Mouse (Mus musculus): ENCODE data around the gene Snx30. TPM values are rescaled to one million over a fixed set of nuclear protein-coding genes. Genes with fewer than 3 reads are reported as not detected.

Snx30 gene
- polyA plus RNA-seq, 1 experiment from 2014 or later: 3.4 TPM

DNA sequence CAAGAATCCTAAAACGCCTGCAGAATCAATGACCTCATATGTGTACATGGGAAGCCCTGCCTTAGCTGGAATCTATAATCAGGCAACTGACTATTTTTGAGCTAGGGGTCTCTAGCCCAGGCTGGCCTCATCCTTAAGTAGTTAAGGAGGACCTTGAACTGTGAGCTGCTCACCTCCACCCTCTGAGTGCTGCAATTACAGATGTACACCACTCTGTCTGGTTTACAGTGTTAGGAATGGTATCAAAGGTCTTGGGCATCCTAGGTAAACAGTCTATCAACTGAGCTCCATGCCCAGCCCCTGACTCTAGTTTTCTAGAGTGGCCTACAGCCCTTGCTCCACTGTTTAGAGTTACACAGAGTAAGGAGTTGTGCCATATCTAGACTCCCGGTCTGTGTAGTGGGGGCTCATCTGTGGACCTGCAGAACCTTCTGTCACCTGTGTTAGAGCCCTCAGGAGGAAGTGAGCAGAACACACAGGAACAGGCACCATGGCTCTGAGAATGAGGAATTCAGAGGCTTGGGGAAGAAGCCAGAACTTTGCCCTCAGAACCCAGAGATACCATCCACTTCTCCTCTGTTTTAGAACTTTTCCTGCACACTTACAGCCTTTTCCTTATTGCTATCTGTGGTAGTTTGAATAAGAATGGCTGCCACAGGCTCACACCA lies 9.7 kb upstream of the Snx30 start:
- Histone ChIP-seq H3K27me3 (0 out of 2 replicates have a peak, but pooled peaks cover 3% of the 10 kb centered on the region), H3K4me2 (no peak overlapping the region), H3K9me3 (replicated peaks) (no peaks in the 10 kb centered on the region), H3K36me3 (no peaks in the 10 kb centered on the region), H3K9ac (no peak overlapping the region), H3K4me1 (replicated peaks) (no peaks in the 10 kb centered on the region), H3K4me3 (replicated peaks) (no peak overlapping the region), H3K27ac (no peak overlapping the region)
- ATAC-seq (ENCODE audit: low read depth) (no peak), DNase-seq (no peak)
- WGBS (ENCODE audit: insufficient replicate concordance): 55% methylated on average over 2 of the region's 2 CpGs

DNA sequence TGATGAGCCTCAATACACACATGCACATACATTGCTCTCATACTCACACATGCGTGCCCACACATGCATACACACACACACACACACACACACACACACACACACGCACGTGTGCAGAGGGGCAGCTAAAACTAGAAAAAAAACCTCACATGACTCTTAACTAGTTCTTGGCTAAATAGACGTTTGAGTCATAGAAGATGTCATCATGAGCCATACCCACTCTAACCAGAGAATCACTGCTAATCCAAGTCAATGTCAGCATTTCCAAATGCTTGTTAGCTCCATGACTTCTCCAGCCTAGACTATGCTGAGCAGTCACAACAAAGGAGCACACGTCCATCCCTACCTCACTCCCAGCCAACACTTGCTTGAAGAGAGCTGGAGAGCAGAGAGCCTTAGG lies 5.5 kb upstream of the Snx30 start:
- no peak overlapping the region for H3K9ac ChIP-seq
- no peaks in the 10 kb centered on the region for H3K9me3 ChIP-seq (replicated peaks)
- H3K27me3 ChIP-seq: no peaks in the 10 kb centered on the region
- DNase-seq (no peak), ATAC-seq (ENCODE audit: low read depth) (no peak)
- H3K36me3 ChIP-seq: no peaks in the 10 kb centered on the region
- no peak overlapping the region for H3K4me2 ChIP-seq
- H3K4me1 ChIP-seq (replicated peaks): peaks cover 34% of the 10 kb centered on the region
- H3K27ac ChIP-seq: no peak overlapping the region
- 62% methylated on average over 5 of the region's 5 CpGs for WGBS (ENCODE audit: insufficient replicate concordance)
- H3K4me3 ChIP-seq (replicated peaks): no peak overlapping the region

DNA sequence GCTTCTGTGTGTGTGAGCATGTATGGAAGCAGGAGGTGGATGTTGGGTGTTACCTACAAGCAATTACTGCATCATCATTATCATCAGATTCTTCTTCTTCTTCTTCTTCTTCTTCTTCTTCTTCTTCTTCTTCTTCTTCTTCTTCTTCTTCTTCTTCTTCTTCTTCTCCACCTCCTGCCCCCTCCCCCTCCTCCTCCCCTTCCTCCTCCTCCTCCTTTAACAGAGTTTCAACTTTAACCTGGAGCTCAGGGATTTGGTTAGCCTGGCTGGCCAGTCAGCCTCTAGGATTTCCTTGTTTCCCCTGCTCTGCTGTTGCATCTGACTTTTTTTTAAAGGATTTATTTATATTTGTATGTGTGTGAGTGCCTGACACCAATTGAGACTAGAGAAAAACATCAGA lies 4.2 kb upstream of the Snx30 start, which contains the start of gene Inip:
Inip (minus strand) TSS at position 101 of the 400 bp plus-strand sequence.
- Histone ChIP-seq H3K4me2 (no peak within 1 kb of the TSS), H3K9me3 (replicated peaks) (no peaks in the 10 kb centered on the region), H3K27me3 (no peaks in the 10 kb centered on the region), H3K4me3 (replicated peaks) (no peak within 1 kb of the TSS), H3K27ac (peak within 1 kb of the TSS; percentile 62), H3K36me3 (no peaks in the 10 kb centered on the region), H3K9ac (no peak within 1 kb of the TSS), H3K4me1 (replicated peaks) (peaks cover 41% of the 10 kb centered on the region)
- ATAC-seq (ENCODE audit: low read depth) (no peak), DNase-seq (no peak)

DNA sequence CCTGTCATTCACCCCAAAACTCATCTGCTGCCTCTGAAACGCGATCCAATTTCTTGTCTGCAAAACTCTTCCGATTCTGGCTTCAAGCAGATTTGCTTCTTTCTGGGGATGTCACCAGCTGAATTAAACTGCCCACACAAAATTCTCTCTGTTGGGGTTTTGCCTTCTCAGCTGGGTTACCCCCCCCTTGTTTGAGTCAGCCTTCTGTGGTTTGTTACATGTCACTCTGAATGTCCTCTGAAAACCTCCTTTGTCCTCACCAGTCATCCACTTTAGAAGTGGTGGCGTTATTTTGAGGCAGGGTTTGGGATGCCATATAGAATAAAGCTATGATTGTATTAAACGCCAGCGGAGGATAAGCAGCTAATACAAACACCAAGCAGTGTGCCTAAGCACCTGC lies 3.5 kb upstream of the Snx30 start:
- Histone ChIP-seq H3K9me3 (replicated peaks) (no peaks in the 10 kb centered on the region), H3K9ac (no peak overlapping the region), H3K27me3 (no peaks in the 10 kb centered on the region), H3K36me3 (no peaks in the 10 kb centered on the region), H3K4me2 (no peak overlapping the region), H3K4me1 (replicated peaks) (peaks cover 47% of the 10 kb centered on the region), H3K4me3 (replicated peaks) (no peak overlapping the region), H3K27ac (peak overlapping the region; percentile 62; the same call in 1 of the 2 replicates)
- DNase-seq (no peak), ATAC-seq (ENCODE audit: low read depth) (no peak)
- 82% methylated on average over 6 of the region's 6 CpGs for WGBS (ENCODE audit: insufficient replicate concordance)

DNA sequence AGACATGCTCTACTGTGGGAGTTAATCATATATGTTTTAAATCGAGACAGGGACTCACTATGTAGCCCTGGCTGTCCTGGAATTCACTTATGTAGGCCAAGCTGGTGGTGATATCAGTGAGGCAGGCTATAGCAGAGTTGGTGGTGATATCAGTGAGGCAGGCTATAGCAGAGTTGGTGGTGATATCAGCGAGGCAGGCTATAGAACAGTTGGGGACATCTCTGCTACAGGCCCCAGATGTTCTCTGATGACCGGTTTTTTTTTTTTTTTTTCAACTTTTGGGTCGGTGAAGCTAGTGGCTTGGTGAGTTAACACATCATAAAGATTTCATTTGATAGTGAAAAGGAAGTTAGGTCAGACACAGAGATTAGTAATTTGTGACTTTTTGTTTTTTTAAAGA lies 2.8 kb upstream of the Snx30 start:
- Histone ChIP-seq H3K9me3 (replicated peaks) (no peaks in the 10 kb centered on the region), H3K27me3 (no peaks in the 10 kb centered on the region), H3K9ac (no peak overlapping the region), H3K4me3 (replicated peaks) (no peak overlapping the region), H3K4me1 (replicated peaks) (peaks cover 53% of the 10 kb centered on the region), H3K36me3 (no peaks in the 10 kb centered on the region), H3K27ac (peak overlapping the region; percentile 74), H3K4me2 (no peak overlapping the region)
- WGBS (ENCODE audit: insufficient replicate concordance): 14% methylated on average over 4 of the region's 4 CpGs
- ATAC-seq (ENCODE audit: low read depth): peak; percentile 85
- DNase-seq: peak; percentile 54

DNA sequence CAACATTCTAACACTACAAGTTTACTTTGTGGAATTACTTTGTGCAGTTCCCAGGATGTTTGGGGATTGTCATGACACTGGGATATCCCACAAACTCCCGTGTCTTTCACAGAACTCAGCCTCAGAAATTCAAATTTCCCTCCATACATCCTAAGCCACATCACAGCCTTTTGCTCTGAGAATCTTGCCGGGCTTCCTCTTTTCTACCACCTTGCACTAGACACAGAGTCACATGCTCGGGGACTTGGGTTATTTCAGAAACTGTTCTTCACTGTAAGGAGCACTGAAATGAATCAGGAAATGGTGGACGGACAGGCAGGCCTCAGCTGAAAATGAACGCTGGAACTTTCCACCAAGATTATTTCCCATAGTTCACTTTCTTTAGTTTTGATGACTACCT lies 2.3 kb upstream of the Snx30 start:
- peak overlapping the region; percentile 74 for H3K27ac ChIP-seq
- H3K9me3 ChIP-seq (replicated peaks): no peaks in the 10 kb centered on the region
- WGBS (ENCODE audit: insufficient replicate concordance): 28% methylated on average over 5 of the region's 5 CpGs
- no peaks in the 10 kb centered on the region for H3K27me3 ChIP-seq
- no peak overlapping the region for H3K4me2 ChIP-seq
- no peaks in the 10 kb centered on the region for H3K36me3 ChIP-seq
- peaks cover 56% of the 10 kb centered on the region for H3K4me1 ChIP-seq (replicated peaks)
- no peak for ATAC-seq (ENCODE audit: low read depth)
- H3K4me3 ChIP-seq (replicated peaks): no peak overlapping the region
- 0 out of 2 replicates have a peak overlapping the region, but pooled peaks have one; percentile 24 for H3K9ac ChIP-seq
- DNase-seq: no peak

DNA sequence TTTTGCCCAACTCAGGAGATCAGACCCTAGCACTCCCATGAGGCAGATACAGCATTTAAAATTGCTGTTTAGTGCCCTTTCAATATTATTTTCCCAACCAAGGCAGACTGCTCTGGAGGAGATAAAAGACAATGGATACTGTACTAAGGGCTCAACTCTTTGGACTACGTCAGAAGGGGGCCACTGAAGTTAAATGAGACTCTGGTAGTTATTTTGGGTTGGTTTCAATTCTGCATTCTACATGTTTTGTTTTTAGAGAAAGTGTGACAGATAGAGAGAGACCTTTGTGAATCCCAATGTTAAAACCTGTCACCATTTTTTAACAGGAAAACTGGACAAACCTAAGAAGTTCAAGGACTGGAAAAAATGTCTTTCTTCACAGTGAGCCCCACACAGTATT lies 886 bp upstream of the Snx30 start:
- Histone ChIP-seq H3K27me3 (no peaks in the 10 kb centered on the region), H3K36me3 (no peaks in the 10 kb centered on the region), H3K27ac (peak overlapping the region; percentile 73), H3K4me2 (peak overlapping the region; percentile 99), H3K4me3 (replicated peaks) (peak overlapping the region; percentile 80; the same call in 1 of the 2 replicates), H3K9me3 (replicated peaks) (no peaks in the 10 kb centered on the region), H3K9ac (peak overlapping the region; percentile 85), H3K4me1 (replicated peaks) (peaks cover 65% of the 10 kb centered on the region)
- WGBS (ENCODE audit: insufficient replicate concordance): 41% methylated on average over 1 of the region's 1 CpGs
- no peak for DNase-seq
- no peak for ATAC-seq (ENCODE audit: low read depth)

DNA sequence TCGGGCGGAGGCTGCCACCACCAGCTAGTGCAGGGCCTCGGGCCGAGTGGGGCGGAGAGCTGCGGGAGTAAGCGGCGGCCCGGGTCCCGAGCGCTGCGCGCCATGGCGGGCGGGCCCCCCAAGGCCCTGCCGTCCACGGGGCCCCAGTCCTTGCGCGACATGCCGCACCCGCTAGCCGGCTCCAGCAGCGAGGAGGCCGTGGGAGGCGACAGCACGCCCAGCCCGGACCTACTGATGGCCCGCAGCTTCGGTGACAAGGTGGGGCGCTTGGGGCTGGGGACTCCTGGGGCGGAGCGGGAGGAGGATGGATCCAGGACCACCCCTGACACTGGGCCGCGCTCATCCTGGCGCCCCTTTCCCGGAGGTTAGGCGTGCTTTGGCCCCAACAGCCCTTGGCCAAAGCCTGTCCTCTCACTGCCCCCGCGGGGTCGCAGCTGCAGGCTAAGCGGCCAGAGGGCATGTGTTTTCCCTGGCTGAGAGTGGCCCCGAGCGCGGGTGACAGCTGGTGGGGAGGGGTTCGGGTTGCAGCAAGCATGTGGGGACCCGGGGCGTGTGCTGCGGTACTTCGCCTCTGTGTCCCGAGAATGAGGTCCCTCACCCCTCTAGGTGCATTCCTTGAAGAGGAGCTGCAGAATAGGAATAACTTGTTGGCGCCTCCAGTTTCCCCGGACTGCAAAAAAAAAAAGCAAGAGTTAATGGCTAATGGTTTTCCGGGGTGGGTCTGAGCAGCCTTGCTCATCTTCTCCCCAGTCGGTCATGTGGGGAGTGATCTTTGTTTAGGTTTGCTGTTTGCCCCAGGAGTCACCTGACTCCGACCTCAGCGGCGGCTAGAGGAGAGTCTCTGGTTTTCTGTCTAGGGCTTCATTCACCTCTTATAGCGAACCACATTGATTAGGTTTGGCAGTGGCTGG lies 583 bp downstream of the Snx30 start:
- DNase-seq (no peak), ATAC-seq (ENCODE audit: low read depth) (peak; percentile 48)
- H3K27me3 ChIP-seq: no peaks in the 10 kb centered on the region
- peak overlapping the region; percentile 66 for H3K27ac ChIP-seq
- peak overlapping the region; percentile 85 for H3K9ac ChIP-seq
- peaks cover 65% of the 10 kb centered on the region for H3K4me1 ChIP-seq (replicated peaks)
- H3K4me2 ChIP-seq: peak overlapping the region; percentile 99
- no peaks in the 10 kb centered on the region for H3K9me3 ChIP-seq (replicated peaks)
- H3K36me3 ChIP-seq: no peaks in the 10 kb centered on the region
- WGBS (ENCODE audit: insufficient replicate concordance): 1% methylated on average over 49 of the region's 58 CpGs
- peak overlapping the region; percentile 80 for H3K4me3 ChIP-seq (replicated peaks)

DNA sequence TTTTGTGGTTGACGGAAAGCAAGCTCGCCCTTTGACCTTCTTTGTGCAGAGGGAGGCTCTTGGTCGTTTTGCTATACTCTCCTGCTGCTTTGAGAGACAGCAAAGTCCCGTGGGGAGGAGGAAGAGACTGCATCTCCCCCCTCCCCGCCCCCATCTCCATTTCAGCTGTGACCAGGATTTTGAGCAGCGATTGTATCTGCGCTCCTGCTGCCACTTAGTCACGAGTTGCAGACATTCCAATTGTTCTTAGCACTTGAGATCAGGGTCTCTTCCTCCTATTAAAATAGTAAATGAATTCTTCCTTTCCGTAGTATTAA lies 1.2 kb downstream of the Snx30 start:
- H3K4me2 ChIP-seq: peak overlapping the region; percentile 99
- peak overlapping the region; percentile 85 for H3K9ac ChIP-seq
- H3K27ac ChIP-seq: peak overlapping the region; percentile 29; the same call in 1 of the 2 replicates
- peak overlapping the region; percentile 80 for H3K4me3 ChIP-seq (replicated peaks)
- no peaks in the 10 kb centered on the region for H3K9me3 ChIP-seq (replicated peaks)
- no peak for DNase-seq
- H3K4me1 ChIP-seq (replicated peaks): peaks cover 62% of the 10 kb centered on the region
- ATAC-seq (ENCODE audit: low read depth): no peak
- H3K36me3 ChIP-seq: no peaks in the 10 kb centered on the region
- 11% methylated on average over 9 of the region's 9 CpGs for WGBS (ENCODE audit: insufficient replicate concordance)
- H3K27me3 ChIP-seq: no peaks in the 10 kb centered on the region

DNA sequence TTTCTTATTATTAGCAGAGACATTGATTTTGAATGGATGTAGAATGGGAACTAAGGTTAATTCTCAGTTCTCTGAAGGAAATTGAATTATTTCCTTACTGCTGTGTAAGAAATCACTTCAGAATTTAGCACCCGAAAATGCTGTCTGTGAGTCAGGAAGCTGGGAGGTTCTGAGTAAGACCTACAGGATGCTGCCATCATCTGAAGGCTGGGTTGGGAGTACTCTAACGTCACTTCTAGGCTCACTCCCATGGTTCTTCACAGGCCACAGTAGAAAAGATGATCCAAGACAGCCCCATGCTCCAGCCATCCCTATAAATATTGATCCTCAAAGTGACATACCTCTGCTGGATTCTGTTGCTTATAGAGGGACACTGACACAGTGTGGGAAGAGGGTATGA lies 1.9 kb downstream of the Snx30 start:
- H3K4me3 ChIP-seq (replicated peaks): no peak overlapping the region
- H3K4me2 ChIP-seq: peak overlapping the region; percentile 99
- WGBS (ENCODE audit: insufficient replicate concordance): 63% methylated on average over 2 of the region's 2 CpGs
- no peaks in the 10 kb centered on the region for H3K36me3 ChIP-seq
- no peaks in the 10 kb centered on the region for H3K27me3 ChIP-seq
- no peak overlapping the region for H3K27ac ChIP-seq
- H3K4me1 ChIP-seq (replicated peaks): peaks cover 55% of the 10 kb centered on the region
- H3K9me3 ChIP-seq (replicated peaks): no peaks in the 10 kb centered on the region
- ATAC-seq (ENCODE audit: low read depth) (no peak), DNase-seq (no peak)
- no peak overlapping the region for H3K9ac ChIP-seq

DNA sequence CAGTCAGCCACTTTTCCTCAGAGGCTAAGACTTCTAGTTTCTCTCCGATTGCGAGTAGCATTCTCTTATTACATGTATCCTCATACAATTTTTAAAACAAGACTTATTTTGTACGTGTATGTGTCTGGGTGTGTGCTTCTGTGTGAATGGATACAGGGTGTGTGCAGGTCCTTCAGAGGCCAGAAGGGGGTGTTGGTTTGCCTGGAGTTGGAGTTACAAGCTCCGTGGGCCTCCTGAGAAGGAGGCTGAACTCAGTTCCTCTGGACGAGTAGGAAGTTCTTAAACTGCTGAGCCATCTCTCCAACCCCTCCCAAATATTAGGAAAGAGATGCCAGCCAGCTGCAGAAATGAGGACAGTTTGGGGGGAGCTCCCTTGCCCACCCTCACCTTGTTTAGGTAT lies 2.8 kb downstream of the Snx30 start:
- no peak for ATAC-seq (ENCODE audit: low read depth)
- no peak overlapping the region for H3K4me2 ChIP-seq
- H3K4me1 ChIP-seq (replicated peaks): peaks cover 47% of the 10 kb centered on the region
- H3K9ac ChIP-seq: no peak overlapping the region
- peak overlapping the region; percentile 23; the same call in 1 of the 2 replicates for H3K27ac ChIP-seq
- DNase-seq: no peak
- no peak overlapping the region for H3K4me3 ChIP-seq (replicated peaks)
- no peaks in the 10 kb centered on the region for H3K9me3 ChIP-seq (replicated peaks)
- no peaks in the 10 kb centered on the region for H3K27me3 ChIP-seq
- 57% methylated on average over 5 of the region's 5 CpGs for WGBS (ENCODE audit: insufficient replicate concordance)
- no peaks in the 10 kb centered on the region for H3K36me3 ChIP-seq

Measured in liver, embryonic 13.5 days (tissue).